Mouse (Mus musculus) thymus, postnatal 14 days (tissue): ENCODE measurements around the gene Ssr3.

Source experiments
- DNase-seq: peaks from one replicate; pipeline ENCODE4 v3.0.0; 2021

Ssr3 gene

GRCm38 (mm10) chr3:65373594-65374182, 18.7 kb downstream of the Ssr3 start:
- DNase-seq, result no peak

GRCm38 (mm10) chr3:65372552-65372951, 19.9 kb downstream of the Ssr3 start:
- DNase-seq, result no peak

GRCm38 (mm10) chr3:65367944-65368343, 24.5 kb downstream of the Ssr3 start:
- DNase-seq, result no peak

- no peak for DNase-seq
Measured at GRCm38 (mm10) chr3:65365921-65366710, 26.3 kb downstream of the Ssr3 start.

- no peak for DNase-seq
Measured at GRCm38 (mm10) chr3:65365184-65365583, 27.2 kb downstream of the Ssr3 start.

GRCm38 (mm10) chr3:65363438-65363837, 29.0 kb downstream of the Ssr3 start:
- no peak for DNase-seq

GRCm38 (mm10) chr3:65360163-65360969, 32.1 kb downstream of the Ssr3 start:
- DNase-seq, result no peak

- DNase-seq, result no peak
Measured at GRCm38 (mm10) chr3:65358841-65359240, 33.6 kb downstream of the Ssr3 start.

GRCm38 (mm10) chr3:65358275-65358674, 34.1 kb downstream of the Ssr3 start:
- DNase-seq, result no peak

- DNase-seq, result no peak
Measured at GRCm38 (mm10) chr3:65355479-65355878, 36.9 kb downstream of the Ssr3 start.

GRCm38 (mm10) chr3:65353263-65354037, 39.0 kb downstream of the Ssr3 start:
- DNase-seq, result no peak

- peak; percentile 7 for DNase-seq
Measured at GRCm38 (mm10) chr3:65352278-65353127, 39.9 kb downstream of the Ssr3 start.

- no peak for DNase-seq
Measured at GRCm38 (mm10) chr3:65346176-65346575, 46.2 kb downstream of the Ssr3 start.

GRCm38 (mm10) chr3:65340173-65340951, 52.1 kb downstream of the Ssr3 start:
- DNase-seq, result no peak

- DNase-seq, result no peak
Measured at GRCm38 (mm10) chr3:65337835-65338464, 54.5 kb downstream of the Ssr3 start.
